Mouse (Mus musculus) layer of hippocampus, adult 18-20 months (tissue): Measurements from ENCODE around the gene Abcd3. TPM values are rescaled to one million over a fixed set of nuclear protein-coding genes. Genes with fewer than 3 reads are reported as not detected.
A peak's percentile ranks its signal among the peaks of the same experiment; 100 is the strongest.
"Not testable (repeated sequence)": the region's sequence is repeated elsewhere in the genome, so short reads cannot be mapped to it uniquely, and the experiment has no call there.

ENCODE experiments used
- DNase-seq, 2 experiments: peaks; one replicate each; pipeline ENCODE4 v3.0.0; 2022; ENCODE audit warnings: low spot score in 2 of 2
- total RNA-seq, 2 experiments: library from RNA; stranded (reverse); gene quantifications; 2 replicates each; pipeline ENCODE4 v1.2.3; 2021

Abcd3 gene
- total RNA-seq, 2 experiments from 2014 or later, result 54.1 to 55.7 TPM

DNA sequence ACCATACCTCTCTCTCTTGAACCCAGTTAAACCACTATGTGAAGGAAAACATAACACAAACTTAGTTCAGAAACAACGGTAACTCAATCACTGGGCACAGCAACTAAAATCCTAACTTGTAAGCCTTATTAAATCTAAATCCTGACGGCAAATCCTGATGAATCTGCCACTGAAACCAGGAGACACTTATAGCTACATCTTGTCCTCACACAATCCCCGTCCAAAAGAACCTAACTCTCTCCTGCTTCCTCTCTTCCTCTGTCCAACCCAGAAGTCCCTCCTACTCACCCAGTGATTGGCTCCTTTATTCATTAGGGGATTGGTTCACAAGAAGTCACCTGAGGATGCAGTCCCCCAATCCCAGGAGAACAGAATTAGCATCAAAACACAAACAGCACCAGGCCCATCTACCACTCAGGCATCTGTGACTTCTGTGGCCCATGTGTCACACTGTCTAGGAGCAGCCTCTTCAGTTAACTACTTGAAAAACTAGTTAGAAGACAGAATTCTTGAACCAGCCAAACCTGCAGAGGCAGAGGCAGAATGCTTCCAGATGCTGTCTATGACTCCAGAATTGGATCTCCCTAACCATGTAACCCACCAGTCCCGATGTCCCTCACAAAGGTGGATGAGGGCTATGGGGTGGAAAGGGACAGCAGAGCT, 73.8 kb downstream of the Abcd3 start:
- DNase-seq, result not testable (repeated sequence)

DNA sequence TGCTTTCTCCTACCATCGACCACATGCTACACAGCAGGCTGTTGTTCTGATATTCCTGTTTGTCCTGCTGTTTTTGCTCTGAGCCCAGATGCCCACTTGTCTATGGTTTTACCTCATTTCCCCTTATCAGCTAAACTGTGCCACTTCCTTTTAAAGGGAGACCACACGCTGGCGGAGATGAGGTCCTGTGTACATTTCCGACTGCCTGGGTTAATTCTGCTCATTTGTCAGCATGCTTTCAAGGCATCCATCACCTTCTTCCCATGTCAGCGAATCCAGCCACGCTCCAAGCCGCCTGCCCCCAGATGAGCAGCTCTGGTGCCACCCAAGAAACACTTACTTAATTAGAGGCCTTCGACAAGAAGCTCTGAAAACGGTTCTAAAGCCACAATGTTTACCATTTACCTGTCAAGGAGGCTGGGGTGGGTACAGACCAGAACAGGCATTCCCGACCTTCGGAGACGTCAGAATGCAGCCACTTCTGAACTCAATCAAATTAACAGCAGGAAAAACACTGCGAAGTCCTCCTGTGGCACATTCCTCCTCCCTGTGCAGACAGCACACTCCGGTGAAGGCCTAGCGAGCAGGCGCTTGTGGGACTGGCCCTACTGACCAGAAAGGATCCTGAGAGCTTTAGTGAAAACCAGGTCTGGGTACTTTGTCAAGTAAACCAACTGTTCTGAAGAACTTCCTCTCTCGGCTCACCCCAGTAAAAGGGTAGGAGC, 75.5 kb downstream of the Abcd3 start:
- no peak for DNase-seq

DNA sequence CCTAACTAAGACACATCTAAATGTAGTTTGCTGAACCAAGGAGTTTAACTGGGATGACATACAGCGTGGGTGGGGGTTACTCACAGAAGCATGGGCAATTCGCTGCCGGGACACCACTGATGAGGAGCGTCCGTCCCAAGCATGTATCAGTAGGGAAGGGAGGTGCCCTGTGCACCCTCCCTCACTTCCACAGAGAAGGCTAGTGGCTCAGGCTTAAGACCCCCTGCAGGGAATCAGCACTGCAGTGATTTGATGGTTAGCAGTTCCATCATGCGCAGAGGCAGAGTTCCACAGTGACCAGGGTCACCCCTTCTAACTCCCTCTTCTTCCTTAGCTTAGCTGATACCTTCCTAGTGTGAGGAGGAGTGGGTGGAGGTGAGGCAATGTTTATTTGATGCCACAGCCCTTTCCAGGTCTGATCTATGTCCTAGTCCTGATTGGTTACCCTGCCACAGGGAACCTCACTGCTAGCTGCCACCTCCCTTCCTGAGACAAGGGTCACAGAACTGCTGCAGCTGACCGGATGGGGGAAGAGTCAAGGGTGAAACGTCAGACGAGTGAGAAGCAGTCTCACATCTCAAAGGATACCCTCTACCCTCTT, 76.3 kb downstream of the Abcd3 start:
- no peak for DNase-seq

DNA sequence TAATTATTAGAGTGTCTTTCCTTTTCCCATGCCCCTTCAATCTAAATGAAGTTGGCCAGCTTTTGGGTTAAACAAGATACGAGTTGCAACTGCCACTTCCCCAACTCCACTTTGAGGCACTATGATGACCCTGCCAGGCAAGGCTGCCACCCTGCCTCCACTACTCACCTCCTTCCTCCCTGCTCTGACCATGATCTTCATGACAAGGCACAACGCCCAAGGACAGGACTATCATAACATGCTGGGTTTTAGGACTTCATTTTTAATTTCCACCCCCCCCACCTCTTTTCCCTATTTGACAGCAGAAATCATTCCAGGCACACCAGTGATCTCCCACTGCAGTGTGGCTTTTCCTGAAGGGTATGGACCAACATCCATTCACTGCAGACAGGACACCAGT, 77.2 kb downstream of the Abcd3 start:
- no peak for DNase-seq

DNA sequence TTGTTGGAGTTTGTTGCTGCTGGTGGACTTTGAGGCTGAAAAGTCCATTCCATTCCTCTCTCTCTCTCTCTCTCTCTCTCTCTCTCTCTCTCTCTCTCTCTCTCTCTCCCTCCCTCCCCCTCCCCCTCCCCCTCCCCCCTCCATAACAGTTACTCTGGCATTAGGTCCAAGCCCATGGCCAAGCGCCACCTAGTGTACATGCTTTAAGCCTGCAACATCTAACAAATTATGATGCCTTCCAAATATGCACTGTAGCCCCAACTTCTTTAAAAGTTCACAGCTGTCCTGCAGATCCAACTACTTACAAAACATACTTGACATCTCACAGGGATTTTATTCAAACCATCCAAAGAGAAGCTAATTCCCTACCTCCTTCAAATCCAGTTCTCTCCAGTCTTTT, 77.6 kb downstream of the Abcd3 start:
- no peak for DNase-seq

DNA sequence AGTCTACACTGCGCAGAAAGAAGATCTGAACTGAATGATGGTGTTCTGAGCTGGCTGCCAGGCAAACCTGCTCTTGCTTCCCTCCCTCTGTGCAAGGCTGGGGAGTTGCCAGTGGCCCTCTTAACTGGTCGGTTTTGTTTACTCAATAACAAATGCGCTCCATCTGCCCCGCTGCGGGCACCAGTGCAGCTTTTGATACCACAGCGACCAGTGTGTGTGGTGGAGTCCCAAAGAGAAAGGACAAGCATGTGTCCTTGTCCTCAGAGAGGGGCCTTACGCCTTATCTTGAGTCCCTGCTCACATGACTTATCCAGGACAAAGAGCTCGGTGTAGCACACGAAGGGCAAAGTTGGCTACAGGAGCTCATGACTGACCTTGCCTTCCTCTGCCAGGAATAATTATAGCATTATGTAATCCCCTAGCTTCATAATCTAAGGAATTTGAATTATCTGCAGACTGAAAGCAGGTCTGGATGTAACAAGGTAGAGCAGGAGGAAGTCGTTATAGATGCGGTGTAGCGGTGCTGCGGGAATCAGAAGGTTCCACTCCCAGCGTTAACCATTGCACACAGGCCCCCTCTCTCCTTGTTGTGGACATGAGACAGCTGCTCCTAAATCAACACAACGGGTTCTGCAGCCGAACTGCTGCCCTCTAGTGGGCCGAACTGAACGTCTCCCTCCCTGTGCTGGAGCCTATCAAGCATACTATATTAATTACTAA, 78.9 kb downstream of the Abcd3 start:
- DNase-seq, result peak; percentile 78 to 94

DNA sequence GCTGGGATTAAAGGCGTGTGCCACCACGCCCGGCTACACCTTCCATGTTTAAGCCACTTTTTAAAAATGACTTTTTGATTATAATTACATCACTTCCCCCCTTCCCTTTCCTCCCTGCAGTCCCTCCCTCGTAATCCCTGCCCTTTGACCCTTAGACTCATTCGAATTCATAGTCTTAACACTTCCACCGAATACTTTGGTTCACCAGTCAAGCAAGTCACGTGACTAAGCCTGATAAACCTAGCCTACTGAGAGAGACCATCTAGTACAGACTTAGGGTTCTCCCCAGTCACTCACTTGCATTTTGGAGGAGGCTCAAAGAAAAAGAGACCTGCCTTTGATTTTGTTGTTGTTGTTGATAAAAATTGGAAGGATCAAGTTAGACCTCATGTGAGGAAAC, 79.6 kb downstream of the Abcd3 start:
- no peak for DNase-seq

DNA sequence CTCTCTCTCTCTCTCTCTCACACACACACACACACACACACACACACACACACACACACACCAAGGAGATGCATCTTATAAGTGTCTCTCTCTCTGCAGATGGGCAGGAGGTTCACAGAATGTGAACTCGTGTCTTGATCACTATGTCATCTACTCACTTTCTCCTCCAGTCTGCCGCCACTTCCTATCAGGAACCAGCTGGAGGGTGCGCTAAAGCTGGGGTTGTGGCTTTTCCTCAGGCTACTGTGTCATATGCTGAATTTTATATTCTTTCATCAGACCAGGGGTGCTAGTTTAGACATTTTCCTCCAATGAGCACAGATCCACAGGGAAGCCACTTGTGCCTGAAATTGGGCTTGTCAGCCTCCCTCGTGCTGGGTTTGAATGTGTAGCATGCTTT, 85.4 kb downstream of the Abcd3 start:
- DNase-seq, result no peak

DNA sequence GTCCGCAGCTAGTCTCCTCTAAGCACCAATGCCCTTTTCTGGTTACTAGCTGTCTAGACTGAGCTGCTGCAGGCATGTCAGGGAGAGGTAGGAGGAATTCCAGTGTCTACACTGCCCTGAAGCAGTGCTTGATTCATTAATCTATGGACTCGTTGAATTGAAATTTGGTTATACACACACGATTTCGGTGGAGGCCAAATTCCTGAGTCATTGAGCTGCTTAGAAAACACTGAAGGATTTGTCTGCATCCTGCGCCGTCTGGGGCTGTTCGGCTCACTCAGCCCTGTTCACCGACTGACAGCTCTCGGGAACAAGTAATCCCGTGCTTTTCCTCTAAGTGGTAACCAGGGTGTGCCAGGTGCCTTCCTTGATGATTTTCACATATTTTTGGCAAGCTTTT, 89.5 kb downstream of the Abcd3 start:
- DNase-seq, result no peak

DNA sequence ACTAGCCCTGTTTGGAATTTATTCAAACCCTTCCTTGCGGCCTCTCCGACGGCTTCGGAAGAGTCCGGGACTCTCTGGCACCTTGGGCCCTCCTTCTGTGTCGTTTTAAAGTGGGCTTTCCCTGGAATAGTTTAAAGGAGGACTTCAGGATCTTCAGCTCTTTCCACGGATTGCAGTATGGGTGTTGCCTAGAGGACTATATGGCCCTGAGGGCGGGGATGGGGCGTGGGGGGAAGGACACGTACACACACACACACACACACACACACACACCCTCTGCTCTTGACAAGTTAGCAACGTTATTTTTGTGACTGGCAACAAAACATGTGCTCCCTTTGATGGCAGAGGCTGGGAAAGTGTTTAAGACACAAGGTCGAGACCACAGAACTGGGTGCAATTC, 90.5 kb downstream of the Abcd3 start:
- no peak for DNase-seq

DNA sequence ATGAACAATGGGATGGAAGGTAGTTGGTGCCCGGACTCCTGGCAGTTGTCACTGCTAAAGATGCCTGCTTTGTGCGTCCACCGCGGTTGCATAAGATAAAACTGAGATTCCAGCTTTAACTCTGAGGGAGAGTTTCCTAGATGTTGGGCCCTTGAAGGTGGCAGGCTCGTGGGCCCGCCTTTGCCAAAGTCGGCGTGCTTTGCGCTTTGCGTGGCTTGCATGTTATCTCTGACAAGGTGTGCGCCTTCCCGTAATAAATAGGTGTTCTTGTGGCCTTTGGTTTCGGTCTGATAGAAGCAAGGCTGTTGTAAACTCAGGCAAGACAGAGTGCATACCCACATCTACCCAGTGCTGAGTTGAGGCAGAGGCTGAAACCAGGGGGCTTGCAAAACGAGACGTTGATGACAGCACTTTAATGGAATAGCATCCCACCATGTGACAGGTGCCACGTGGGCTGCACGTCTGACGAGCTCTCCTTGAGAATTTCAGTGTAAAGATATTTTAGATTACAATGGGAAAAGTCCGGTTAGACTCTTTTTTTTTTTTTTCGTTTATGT, 91.1 kb downstream of the Abcd3 start:
- no peak for DNase-seq

DNA sequence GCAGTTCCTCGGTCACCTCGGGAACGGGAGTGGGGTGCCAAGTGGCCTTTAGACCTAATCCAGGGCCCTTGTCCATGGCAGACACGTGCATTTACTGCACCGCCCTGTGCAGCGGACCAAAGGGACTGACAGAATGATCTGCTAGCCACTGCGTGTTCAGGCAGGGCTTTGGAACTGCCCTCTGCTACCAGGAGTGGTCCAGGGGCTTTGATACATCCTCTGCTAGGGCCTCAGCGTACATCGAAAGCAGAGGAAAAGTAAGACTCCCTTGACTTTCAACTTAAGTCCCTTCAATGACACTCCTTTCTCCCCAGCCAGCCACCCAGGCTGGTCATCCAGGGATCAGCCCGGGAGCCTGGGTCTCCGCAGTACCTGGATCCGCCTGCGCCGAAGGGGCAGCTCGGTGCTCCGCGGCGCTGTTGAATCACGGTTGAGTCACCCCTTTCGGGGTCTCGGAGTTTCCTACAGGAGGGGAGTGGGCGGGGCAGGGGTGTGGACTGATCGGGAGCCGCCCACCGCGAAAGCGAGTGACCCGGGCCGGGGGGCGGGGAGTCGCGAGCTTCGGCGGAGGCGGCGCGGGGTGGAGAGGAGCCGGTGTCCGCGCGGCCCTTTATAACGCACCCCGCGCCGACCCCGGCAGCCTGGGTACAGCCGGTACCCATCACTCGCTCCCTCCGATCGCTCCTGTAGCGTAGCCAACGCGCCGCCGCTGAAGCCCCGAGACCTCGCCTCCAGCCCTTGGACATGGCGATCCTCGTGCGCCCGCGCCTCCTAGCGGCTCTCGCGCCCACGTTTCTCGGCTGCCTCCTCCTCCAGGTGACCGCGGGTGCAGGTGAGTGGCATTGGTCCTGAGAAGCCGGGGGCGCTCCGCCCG, 91.9 kb downstream of the Abcd3 start, which contains the start of gene F3:
TSS of gene F3 (plus strand) at position 567 of the 874 bp plus-strand sequence.
- DNase-seq, result peak; percentile 51 to 74

DNA sequence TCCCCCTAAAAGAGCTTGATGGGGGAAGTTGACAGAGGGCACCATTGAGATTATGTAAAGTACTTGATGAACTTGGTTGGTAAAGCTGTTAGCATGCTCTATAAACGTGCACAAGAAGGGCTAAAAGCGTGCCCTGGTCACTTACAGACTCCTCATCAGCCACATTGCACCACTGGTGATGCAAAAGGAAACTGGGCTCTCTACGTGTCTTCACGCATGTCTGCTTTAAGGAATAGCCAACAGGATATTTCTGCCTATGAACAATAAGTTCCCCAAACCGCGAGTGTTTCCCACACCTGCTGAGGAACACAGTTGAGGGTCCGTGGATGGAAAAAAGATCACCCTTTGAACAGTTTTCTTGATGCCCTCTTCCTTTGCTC, 93.4 kb downstream of the Abcd3 start:
- DNase-seq, result no peak

DNA sequence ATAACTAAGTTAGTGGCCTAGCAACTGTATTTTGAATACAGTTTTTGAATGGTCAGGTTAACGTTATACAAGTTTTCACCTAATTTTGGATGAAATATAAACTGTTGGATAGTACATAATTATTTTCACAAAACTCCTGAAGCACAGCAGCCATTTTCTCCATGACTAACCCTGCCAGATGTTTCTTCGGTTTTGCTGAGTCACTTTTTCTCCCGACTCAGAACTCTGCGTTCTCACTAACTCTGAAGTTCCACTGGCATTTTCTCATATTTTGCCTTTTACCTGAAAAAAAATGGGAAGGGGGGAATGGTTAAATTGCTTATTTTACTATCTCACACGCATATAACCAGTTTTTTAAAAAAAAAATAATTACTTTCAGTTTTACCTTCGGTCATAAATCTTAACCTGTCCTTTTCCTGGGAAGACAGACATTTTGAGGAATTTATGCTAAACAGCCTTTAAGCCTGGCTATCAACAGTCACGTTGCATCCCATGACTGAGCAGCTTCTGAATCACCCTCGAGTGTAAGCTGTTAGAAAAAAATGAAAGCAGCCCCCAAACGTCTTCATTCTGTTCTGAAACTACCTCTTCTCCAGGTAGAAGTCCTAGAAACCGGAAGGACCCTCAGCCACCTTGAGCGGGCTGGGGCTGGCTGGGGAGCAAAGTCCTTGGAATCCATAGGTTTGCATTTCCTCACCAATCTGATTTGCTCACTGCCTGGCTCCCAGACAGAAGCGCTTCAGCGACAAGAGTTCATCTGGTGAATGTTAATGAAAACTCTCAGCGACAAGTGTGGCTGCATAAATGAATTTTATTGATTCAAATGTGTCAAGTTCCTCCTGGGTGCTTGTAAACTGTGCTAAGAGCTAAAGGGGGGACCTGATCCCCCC, 94.1 kb downstream of the Abcd3 start:
- no peak for DNase-seq

DNA sequence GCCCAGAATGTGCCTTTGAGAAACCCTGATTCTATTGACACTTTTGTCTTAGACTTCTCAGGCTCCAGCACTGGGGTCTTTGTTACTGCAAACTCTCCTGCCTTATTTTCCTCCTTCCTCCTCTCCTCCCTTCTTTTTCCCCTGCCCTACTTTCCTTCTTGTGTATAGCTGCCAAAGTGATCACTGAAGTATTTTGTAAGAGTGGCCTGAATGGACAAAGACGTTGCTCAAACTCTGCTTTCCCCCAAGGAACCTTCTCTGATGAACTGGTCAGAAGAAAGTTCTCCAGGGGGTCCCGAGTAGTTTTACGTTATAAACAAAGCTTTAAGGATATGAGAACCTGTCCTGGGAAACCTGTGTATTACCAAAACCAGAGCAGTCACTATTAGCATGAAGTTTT, 95.4 kb downstream of the Abcd3 start:
- no peak for DNase-seq

DNA sequence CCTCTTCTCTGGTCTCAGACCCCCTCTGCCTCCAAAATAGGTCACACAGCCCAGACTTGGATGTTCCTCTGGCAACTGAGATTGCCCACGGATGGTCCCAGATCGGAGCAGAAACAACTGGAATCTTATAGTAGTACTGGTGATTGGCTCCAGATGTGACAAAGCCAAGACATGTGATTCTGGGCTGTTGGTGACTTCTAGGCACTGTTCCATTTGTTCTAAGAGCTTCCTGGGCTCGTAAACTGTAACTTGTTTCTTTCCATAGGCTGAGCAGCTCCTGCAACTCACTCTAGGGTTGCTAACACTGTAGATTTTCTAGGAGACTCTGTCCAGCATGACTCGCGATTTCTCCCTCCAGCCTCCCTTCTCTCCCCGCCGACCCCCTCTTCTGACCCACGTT, 96.4 kb downstream of the Abcd3 start:
- DNase-seq, result no peak

DNA sequence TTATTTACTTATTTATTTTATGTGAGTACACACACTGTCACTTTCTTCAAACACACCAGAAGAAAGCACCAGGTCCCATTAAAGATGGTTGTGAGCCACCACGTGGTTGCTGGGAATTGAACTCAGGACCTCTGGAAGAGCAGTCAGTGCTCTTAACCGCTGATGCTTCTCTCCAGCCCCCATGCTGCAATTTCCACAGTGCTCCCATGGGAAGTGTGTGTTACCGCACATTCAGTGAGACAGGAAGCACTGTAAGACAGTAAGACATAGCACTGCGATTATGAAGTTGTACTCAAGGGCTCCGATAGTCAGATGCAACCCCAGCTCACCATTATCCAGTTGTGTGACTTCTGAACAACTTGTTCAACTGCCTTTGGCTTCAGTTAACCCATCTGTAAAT, 98.6 kb downstream of the Abcd3 start:
- DNase-seq, result no peak

DNA sequence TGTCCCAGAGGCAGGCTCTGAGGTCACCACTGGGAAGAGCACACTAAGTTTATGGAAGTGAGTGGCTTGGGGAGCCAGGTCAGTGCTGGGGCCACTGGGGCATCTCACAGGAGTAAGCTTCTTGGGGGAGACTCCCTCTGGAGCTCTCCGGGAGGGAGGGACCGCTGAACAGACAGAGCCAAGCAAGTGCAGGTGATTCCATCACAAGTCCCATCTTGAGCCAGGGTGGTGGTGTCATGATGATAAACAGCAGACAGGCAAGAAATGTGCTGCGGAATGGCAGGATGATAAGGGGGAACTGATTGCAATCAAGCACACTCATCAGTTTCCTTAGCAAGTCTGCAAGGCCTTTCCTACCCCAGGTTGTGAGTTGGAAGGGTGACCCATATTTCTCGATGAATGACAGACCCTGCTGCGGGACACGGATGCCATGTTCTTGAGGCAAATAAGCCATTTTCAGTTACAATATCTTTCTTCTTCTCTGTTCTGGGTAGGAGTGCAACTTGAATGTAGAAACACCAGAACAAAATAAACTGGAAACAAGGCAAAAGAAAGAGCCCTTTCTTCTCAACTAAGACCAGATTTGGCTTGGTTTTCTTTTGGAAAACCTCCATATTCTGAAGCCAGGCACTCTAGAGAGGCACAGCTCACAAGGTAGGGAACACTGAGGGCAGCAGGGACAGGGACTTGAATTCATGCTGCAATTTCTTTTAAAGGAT, 99.2 kb downstream of the Abcd3 start:
- no peak for DNase-seq

DNA sequence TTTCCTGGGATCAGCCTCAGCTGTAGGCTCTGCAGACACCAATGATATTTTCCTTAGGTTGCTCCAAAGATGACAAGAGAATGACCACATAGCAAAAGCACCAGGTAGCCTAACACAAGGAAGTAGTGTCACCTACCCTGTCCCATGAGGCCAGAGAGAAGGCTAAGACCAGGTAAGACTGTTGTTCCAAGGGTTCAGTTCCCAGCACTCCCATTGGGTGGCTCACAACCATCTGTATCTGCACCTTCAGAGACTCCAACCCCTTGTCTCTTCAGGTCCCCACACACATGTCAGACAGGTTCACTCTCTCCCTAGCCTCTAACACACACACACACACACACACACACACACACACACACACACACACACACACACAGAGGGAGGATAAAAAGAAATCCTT, 99.8 kb downstream of the Abcd3 start:
- no peak for DNase-seq
